Mouse (Mus musculus): ENCODE measurements around the gene Gm47969. TPM values are rescaled to one million over a fixed set of nuclear protein-coding genes. Genes with fewer than 3 reads are reported as not detected.

The Gm47969 gene
- polyA plus RNA-seq, 1 experiment from 2014 or later: not detected

- no peak overlapping the region for H3K27ac ChIP-seq (ENCODE audit: low read length)
Observed at GRCm38 (mm10) chr1:83034509-83034908, 10.2 kb upstream of the Gm47969 start.

GRCm38 (mm10) chr1:83036892-83037667 lies 7.7 kb upstream of the Gm47969 start:
- no peak for ATAC-seq (ENCODE audit: low read depth)
- WGBS: 75% methylated on average over 11 of the region's 11 CpGs
- Histone ChIP-seq H3K9ac (ENCODE audit: low read length) (no peak overlapping the region), H3K27me3 (ENCODE audit: control insufficient read depth, insufficient read depth, low read depth, low read length) (no peaks in the 10 kb centered on the region), H3K4me1 (replicated peaks; ENCODE audit: control insufficient read depth, insufficient read depth, low read length) (peaks cover 5% of the 10 kb centered on the region; the same call in 1 of the 2 replicates), H3K27ac (ENCODE audit: low read length) (no peak overlapping the region), H3K4me2 (ENCODE audit: low read depth, low read length) (peak overlapping the region; percentile 64), H3K9me3 (ENCODE audit: control insufficient read depth, low read length) (no peaks in the 10 kb centered on the region), H3K4me3 (ENCODE audit: low read length) (no peak overlapping the region), H3K36me3 (ENCODE audit: control insufficient read depth, insufficient read depth, low read length) (no peaks in the 10 kb centered on the region)

More at GRCm38 (mm10) chr1:83034509-83034908, 10.2 kb upstream of the Gm47969 start:
- no peak for ATAC-seq (ENCODE audit: low read depth)
- no peaks in the 10 kb centered on the region for H3K9me3 ChIP-seq (ENCODE audit: control insufficient read depth, low read length)
- no peak overlapping the region for H3K4me3 ChIP-seq (ENCODE audit: low read length)
- H3K27me3 ChIP-seq (ENCODE audit: control insufficient read depth, insufficient read depth, low read depth, low read length): no peaks in the 10 kb centered on the region
- no peak overlapping the region for H3K9ac ChIP-seq (ENCODE audit: low read length)
- H3K36me3 ChIP-seq (ENCODE audit: control insufficient read depth, insufficient read depth, low read length): no peaks in the 10 kb centered on the region
- no peak overlapping the region for H3K4me2 ChIP-seq (ENCODE audit: low read depth, low read length)
- WGBS: 67% methylated on average over 5 of the region's 5 CpGs
- peaks cover 5% of the 10 kb centered on the region; the same call in 1 of the 2 replicates for H3K4me1 ChIP-seq (replicated peaks; ENCODE audit: control insufficient read depth, insufficient read depth, low read length)

- Histone ChIP-seq H3K9ac (ENCODE audit: low read length) (peak within 1 kb of the TSS; percentile 70), H3K4me3 (ENCODE audit: low read length) (peak within 1 kb of the TSS; percentile 65), H3K27me3 (ENCODE audit: control insufficient read depth, insufficient read depth, low read depth, low read length) (no peaks in the 10 kb centered on the region), H3K4me1 (replicated peaks; ENCODE audit: control insufficient read depth, insufficient read depth, low read length) (peaks cover 5% of the 10 kb centered on the region; the same call in 1 of the 2 replicates), H3K27ac (ENCODE audit: low read length) (no peak within 1 kb of the TSS), H3K36me3 (ENCODE audit: control insufficient read depth, insufficient read depth, low read length) (no peaks in the 10 kb centered on the region), H3K4me2 (ENCODE audit: low read depth, low read length) (peak within 1 kb of the TSS; percentile 64), H3K9me3 (ENCODE audit: control insufficient read depth, low read length) (no peaks in the 10 kb centered on the region)
- WGBS: 2% methylated on average over 25 of the region's 25 CpGs
- ATAC-seq (ENCODE audit: low read depth): peak; percentile 94
Observed at GRCm38 (mm10) chr1:83038109-83038672, 6.5 kb upstream of the Gm47969 start, which contains the start of gene Slc19a3. TSS of gene Slc19a3 (minus strand) at chr1:83038448.

GRCm38 (mm10) chr1:83039080-83039479 lies 5.7 kb upstream of the Gm47969 start:
- WGBS: 66% methylated on average over 4 of the region's 4 CpGs
- no peak overlapping the region for H3K9ac ChIP-seq (ENCODE audit: low read length)
- H3K36me3 ChIP-seq (ENCODE audit: control insufficient read depth, insufficient read depth, low read length): no peaks in the 10 kb centered on the region
- peaks cover 5% of the 10 kb centered on the region; the same call in 1 of the 2 replicates for H3K4me1 ChIP-seq (replicated peaks; ENCODE audit: control insufficient read depth, insufficient read depth, low read length)
- no peak overlapping the region for H3K27ac ChIP-seq (ENCODE audit: low read length)
- no peak overlapping the region for H3K4me2 ChIP-seq (ENCODE audit: low read depth, low read length)
- ATAC-seq (ENCODE audit: low read depth): 0 out of 2 replicates have a peak, but pooled peaks have one; percentile 38
- no peaks in the 10 kb centered on the region for H3K9me3 ChIP-seq (ENCODE audit: control insufficient read depth, low read length)
- no peaks in the 10 kb centered on the region for H3K27me3 ChIP-seq (ENCODE audit: control insufficient read depth, insufficient read depth, low read depth, low read length)
- H3K4me3 ChIP-seq (ENCODE audit: low read length): no peak overlapping the region

GRCm38 (mm10) chr1:83042380-83042779 lies 2.4 kb upstream of the Gm47969 start, which contains the start of gene Krtap28-10:
TSS of gene Krtap28-10 (minus strand) at chr1:83042480.
- 84% methylated on average over 2 of the region's 2 CpGs for WGBS
- H3K27ac ChIP-seq (ENCODE audit: low read length): no peak within 1 kb of the TSS
- H3K4me1 ChIP-seq (replicated peaks; ENCODE audit: control insufficient read depth, insufficient read depth, low read length): peaks cover 5% of the 10 kb centered on the region; the same call in 1 of the 2 replicates
- no peaks in the 10 kb centered on the region for H3K27me3 ChIP-seq (ENCODE audit: control insufficient read depth, insufficient read depth, low read depth, low read length)
- no peak within 1 kb of the TSS for H3K4me2 ChIP-seq (ENCODE audit: low read depth, low read length)
- no peaks in the 10 kb centered on the region for H3K9me3 ChIP-seq (ENCODE audit: control insufficient read depth, low read length)
- no peak within 1 kb of the TSS for H3K9ac ChIP-seq (ENCODE audit: low read length)
- ATAC-seq (ENCODE audit: low read depth): no peak
- H3K4me3 ChIP-seq (ENCODE audit: low read length): no peak within 1 kb of the TSS
- no peaks in the 10 kb centered on the region for H3K36me3 ChIP-seq (ENCODE audit: control insufficient read depth, insufficient read depth, low read length)

GRCm38 (mm10) chr1:83058481-83058880 lies 13.7 kb downstream of the Gm47969 start:
- H3K9ac ChIP-seq (ENCODE audit: low read length): no peak overlapping the region
- H3K27me3 ChIP-seq (ENCODE audit: control insufficient read depth, insufficient read depth, low read depth, low read length): no peaks in the 10 kb centered on the region
- H3K36me3 ChIP-seq (ENCODE audit: control insufficient read depth, insufficient read depth, low read length): no peaks in the 10 kb centered on the region
- H3K4me3 ChIP-seq (ENCODE audit: low read length): no peak overlapping the region
- H3K4me1 ChIP-seq (replicated peaks; ENCODE audit: control insufficient read depth, insufficient read depth, low read length): no peaks in the 10 kb centered on the region
- no peak for ATAC-seq (ENCODE audit: low read depth)
- WGBS: 39% methylated on average over 1 of the region's 1 CpGs
- no peaks in the 10 kb centered on the region for H3K9me3 ChIP-seq (ENCODE audit: control insufficient read depth, low read length)
- no peak overlapping the region for H3K4me2 ChIP-seq (ENCODE audit: low read depth, low read length)
- no peak overlapping the region for H3K27ac ChIP-seq (ENCODE audit: low read length)

GRCm38 (mm10) chr1:83059278-83059677 lies 14.5 kb downstream of the Gm47969 start, which contains the start of gene A030005K14Rik:
TSS of gene A030005K14Rik (minus strand) at chr1:83059378.
- no peak within 1 kb of the TSS for H3K4me2 ChIP-seq (ENCODE audit: low read depth, low read length)
- 80% methylated on average over 9 of the region's 9 CpGs for WGBS
- H3K27ac ChIP-seq (ENCODE audit: low read length): no peak within 1 kb of the TSS
- no peak within 1 kb of the TSS for H3K4me3 ChIP-seq (ENCODE audit: low read length)
- no peaks in the 10 kb centered on the region for H3K4me1 ChIP-seq (replicated peaks; ENCODE audit: control insufficient read depth, insufficient read depth, low read length)
- H3K9me3 ChIP-seq (ENCODE audit: control insufficient read depth, low read length): no peaks in the 10 kb centered on the region
- ATAC-seq (ENCODE audit: low read depth): no peak
- no peak within 1 kb of the TSS for H3K9ac ChIP-seq (ENCODE audit: low read length)
- H3K27me3 ChIP-seq (ENCODE audit: control insufficient read depth, insufficient read depth, low read depth, low read length): no peaks in the 10 kb centered on the region
- H3K36me3 ChIP-seq (ENCODE audit: control insufficient read depth, insufficient read depth, low read length): no peaks in the 10 kb centered on the region

GRCm38 (mm10) chr1:83060643-83061042 lies 15.9 kb downstream of the Gm47969 start, which contains the start of gene Krtap28-13:
TSS of gene Krtap28-13 (plus strand) at chr1:83060930.
- Histone ChIP-seq H3K4me1 (replicated peaks; ENCODE audit: control insufficient read depth, insufficient read depth, low read length) (no peaks in the 10 kb centered on the region), H3K27me3 (ENCODE audit: control insufficient read depth, insufficient read depth, low read depth, low read length) (no peaks in the 10 kb centered on the region), H3K4me2 (ENCODE audit: low read depth, low read length) (no peak within 1 kb of the TSS), H3K4me3 (ENCODE audit: low read length) (no peak within 1 kb of the TSS), H3K9me3 (ENCODE audit: control insufficient read depth, low read length) (no peaks in the 10 kb centered on the region), H3K9ac (ENCODE audit: low read length) (no peak within 1 kb of the TSS), H3K27ac (ENCODE audit: low read length) (no peak within 1 kb of the TSS), H3K36me3 (ENCODE audit: control insufficient read depth, insufficient read depth, low read length) (no peaks in the 10 kb centered on the region)
- WGBS: 84% methylated on average over 4 of the region's 4 CpGs
- ATAC-seq (ENCODE audit: low read depth): no peak

GRCm38 (mm10) chr1:83064851-83065250 lies 20.1 kb downstream of the Gm47969 start:
- H3K9ac ChIP-seq (ENCODE audit: low read length): no peak overlapping the region
- no peaks in the 10 kb centered on the region for H3K27me3 ChIP-seq (ENCODE audit: control insufficient read depth, insufficient read depth, low read depth, low read length)
- H3K36me3 ChIP-seq (ENCODE audit: control insufficient read depth, insufficient read depth, low read length): no peaks in the 10 kb centered on the region
- H3K4me3 ChIP-seq (ENCODE audit: low read length): no peak overlapping the region
- ATAC-seq (ENCODE audit: low read depth): no peak
- no peak overlapping the region for H3K27ac ChIP-seq (ENCODE audit: low read length)
- no peak overlapping the region for H3K4me2 ChIP-seq (ENCODE audit: low read depth, low read length)
- H3K9me3 ChIP-seq (ENCODE audit: control insufficient read depth, low read length): no peaks in the 10 kb centered on the region
- WGBS: 24% methylated on average over 3 of the region's 3 CpGs
- H3K4me1 ChIP-seq (replicated peaks; ENCODE audit: control insufficient read depth, insufficient read depth, low read length): no peaks in the 10 kb centered on the region

Data from lung, embryonic 16.5 days (tissue).